Mouse (Mus musculus): ENCODE data around the gene Fam184b. TPM values are rescaled to one million over a fixed set of nuclear protein-coding genes. Genes with fewer than 3 reads are reported as not detected.

Fam184b gene
- total RNA-seq (2021) = 1 to 10 TPM; 6.9 to 8.3 TPM
- long read RNA-seq, experiment 1, full-length matches to known transcripts = 2 of 6 reads
- long read RNA-seq, experiment 1, partial matches to known transcripts = 2 of 6 reads
- long read RNA-seq, experiment 1, other reads (novel, unspliced or antisense) = 2 of 6 reads
- long read RNA-seq, experiment 2, full-length matches to known transcripts = 1 of 6 reads
- long read RNA-seq, experiment 2, partial matches to known transcripts = 1 of 6 reads
- long read RNA-seq, experiment 2, other reads (novel, unspliced or antisense) = 4 of 6 reads

DNA sequence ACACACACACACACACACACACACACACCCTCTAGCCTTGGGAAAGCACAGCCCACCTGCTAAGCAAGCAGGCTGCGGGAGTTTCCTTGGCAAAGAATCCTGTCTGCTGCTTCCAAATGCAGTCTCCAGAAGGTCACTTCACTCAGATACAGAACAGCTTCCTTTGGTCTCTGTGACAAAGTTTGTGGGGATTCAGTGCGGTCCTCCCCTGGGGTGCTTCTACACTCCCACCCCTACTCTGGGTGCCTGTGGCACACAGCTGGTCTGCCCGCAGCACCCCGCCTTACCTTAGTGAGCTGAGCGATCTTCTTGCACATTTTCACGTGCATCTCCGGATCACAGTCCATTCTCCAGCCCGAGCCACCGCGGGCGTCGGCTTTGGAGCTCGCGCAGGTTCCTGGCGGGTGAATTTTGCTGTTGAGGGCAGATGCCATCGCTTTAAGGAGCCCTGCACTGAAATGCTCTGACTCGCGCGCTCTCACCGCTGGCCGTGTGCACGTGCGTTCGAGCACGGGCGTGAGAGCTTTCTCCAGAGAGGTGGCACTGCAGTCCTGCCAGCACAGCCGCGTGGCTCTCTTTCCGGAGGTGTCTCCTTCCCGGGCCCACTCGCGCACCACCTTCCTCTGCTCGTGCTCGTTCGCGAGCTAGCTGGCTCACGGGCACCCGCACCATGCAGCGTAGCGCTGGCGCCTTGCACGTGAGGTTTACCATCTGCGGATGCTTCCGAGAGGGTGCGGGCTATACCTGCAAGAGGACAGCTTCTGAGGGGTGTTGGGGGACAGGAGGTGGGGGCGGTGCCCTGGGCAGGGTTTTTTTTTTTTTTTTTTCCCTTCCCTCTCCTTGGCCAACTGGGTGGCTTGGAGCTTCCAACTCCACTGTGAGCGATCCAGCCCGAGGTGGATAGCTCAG is at the start of gene Fam184b:
Gene Fam184b (minus strand): TSS at position 809 of the 909 bp plus-strand sequence.
- peak within 1 kb of the TSS; percentile 93 for H3K27ac ChIP-seq
- no peak for TF ChIP-seq CTCF (conservative IDR thresholded peaks at IDR 0.05)
- H3K4me3 ChIP-seq = peak within 1 kb of the TSS; percentile 81
- DNase-seq (ENCODE audit: low spot score in 2 of 2) = peak; percentile 72 to 73

DNA sequence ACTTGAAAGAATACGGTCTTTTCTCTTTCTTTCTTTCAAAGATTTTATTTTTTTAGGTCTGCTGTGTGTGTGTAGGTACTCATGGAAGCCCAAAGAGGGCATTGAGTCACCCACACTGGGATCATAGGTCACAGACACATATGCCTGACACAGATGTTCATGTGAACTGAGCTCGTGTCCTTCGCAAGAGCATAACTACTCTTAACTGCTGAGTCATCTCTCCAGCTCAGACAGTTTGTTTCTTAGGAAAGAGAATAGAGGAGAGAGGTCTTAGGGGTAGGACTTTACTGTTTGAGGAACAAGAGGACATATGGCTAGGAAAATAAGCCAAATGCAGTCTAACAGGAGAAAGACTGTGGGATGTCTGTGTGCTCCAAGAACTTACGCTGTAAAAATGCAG is 49.7 kb upstream of the Fam184b start:
- no peak for TF ChIP-seq CTCF (conservative IDR thresholded peaks at IDR 0.05)
- H3K27ac ChIP-seq = no peak overlapping the region
- DNase-seq (ENCODE audit: low spot score in 2 of 2) = no peak
- H3K4me3 ChIP-seq = no peak overlapping the region

DNA sequence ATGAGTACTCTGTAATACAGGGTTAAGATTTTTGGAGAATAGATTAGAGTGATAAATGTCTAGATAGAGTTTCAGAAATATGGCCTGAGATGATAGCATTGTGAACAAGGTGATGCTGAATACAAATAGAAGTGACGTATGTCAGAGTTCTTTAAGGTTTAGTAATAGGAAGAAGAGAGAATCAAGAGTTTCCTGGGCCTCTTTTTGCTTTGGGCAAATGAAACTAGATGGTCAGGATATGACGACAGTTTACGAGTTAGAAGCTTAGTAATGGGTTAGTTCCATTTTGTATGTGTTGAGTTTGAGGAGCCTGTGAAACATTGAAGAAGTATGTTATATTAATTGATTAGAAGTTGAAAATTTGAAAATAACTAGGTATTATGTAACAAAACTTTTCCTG is 46.8 kb upstream of the Fam184b start:
- Histone ChIP-seq H3K27ac (no peak overlapping the region), H3K4me3 (no peak overlapping the region)
- TF ChIP-seq CTCF (conservative IDR thresholded peaks at IDR 0.05) = no peak
- no peak for DNase-seq (ENCODE audit: low spot score in 2 of 2)

DNA sequence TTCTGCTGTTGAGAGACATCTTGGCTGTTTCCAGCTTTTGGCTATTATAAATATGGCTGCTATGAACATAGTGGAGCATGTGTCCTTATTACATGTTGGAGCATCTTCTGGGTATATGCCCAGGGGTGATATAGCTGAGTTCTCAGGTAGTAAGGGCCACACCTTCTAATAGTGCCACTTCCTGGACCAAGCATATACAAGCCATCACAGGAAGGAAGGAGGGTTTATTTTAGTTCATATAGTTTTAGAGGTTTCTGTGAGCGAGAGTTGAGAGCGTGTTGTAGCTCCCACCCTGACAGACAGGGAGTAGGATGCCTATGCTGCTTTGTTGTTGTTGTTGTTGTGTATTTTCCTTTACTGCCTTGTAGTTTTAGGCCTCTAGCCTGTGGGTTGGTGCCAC is 45.8 kb upstream of the Fam184b start:
- no peak for TF ChIP-seq CTCF (conservative IDR thresholded peaks at IDR 0.05)
- DNase-seq (ENCODE audit: low spot score in 2 of 2) = no peak
- Histone ChIP-seq H3K4me3 (no peak overlapping the region), H3K27ac (no peak overlapping the region)

DNA sequence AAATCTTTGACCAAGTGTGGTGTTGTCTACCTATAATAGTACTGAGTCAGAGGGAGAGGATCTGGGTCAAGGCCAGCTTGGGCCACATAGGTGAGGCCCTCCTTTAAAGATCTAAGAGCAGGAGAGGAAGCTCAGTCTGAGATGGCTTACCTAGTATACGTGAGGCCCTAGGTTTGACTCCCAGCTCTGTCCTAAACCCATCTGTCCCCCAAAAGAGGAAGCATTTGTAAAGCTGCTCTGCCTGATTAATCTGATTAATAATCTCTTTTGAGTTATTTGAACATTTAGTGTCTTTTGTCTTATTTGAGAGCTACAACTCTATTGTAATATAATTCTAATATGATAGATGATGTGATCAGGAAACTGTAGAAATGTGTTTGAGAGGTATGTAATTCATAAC is 44.0 kb upstream of the Fam184b start:
- H3K27ac ChIP-seq = no peak overlapping the region
- H3K4me3 ChIP-seq = no peak overlapping the region
- TF ChIP-seq CTCF (conservative IDR thresholded peaks at IDR 0.05) = no peak
- DNase-seq (ENCODE audit: low spot score in 2 of 2) = no peak

DNA sequence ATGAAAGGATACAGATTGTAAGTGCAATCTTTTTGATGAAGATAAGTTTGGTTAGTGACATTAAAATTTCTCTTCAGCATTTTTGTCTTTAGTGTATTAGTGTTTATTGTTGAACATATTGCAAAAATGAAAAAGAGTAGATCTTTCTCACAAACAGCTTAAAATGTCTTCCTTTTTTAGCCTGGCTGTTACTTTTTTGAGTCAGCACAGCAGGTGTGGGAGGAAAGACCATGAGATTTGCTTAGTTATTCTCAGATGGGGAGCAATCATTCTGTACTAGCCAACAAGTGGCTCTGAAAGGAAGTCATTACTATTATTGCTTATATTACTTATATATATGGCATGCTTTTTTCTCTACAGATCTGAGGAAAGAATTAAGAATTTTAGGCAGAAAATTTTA is 40.5 kb upstream of the Fam184b start:
- TF ChIP-seq CTCF (conservative IDR thresholded peaks at IDR 0.05) = no peak
- no peak for DNase-seq (ENCODE audit: low spot score in 2 of 2)
- Histone ChIP-seq H3K4me3 (no peak overlapping the region), H3K27ac (no peak overlapping the region)

DNA sequence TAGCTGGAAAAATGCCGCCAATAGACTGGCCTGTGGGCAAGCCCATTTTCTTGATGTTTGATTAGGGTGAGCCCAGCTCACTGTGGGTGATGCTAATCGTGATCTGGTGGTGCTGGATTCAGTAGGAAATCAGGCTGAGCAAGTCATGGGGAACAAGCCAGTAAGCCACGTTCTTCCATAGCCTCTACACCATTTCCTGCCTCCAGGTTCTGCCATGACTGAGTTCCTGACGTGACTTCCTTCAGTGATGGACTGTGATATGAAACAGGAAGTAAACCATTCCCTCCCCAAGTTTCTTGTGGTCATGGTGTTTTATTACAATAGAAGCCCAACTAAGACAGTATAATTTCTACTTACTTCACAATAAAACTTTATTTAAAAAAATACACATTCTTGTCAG is 38.2 kb upstream of the Fam184b start:
- no peak for DNase-seq (ENCODE audit: low spot score in 2 of 2)
- no peak for TF ChIP-seq CTCF (conservative IDR thresholded peaks at IDR 0.05)
- Histone ChIP-seq H3K4me3 (no peak overlapping the region), H3K27ac (no peak overlapping the region)

DNA sequence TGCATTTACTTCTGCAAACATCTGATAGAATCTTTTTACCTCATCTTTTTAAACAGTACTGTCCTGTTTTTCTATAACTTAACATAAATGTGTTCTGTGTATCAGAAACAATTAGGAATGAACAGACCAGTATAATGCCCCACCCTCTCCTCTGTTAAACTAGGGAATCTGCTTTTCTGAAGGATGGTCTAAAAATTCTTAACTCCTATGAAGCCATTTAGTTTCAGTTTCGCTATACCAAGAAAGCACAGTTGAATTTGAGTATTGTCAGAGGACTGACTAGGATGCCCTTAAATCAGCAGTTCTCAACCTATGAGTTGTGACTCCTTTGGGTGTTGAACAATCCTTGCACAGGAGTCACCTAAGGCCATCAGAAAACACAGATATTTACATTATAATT is 35.6 kb upstream of the Fam184b start:
- DNase-seq (ENCODE audit: low spot score in 2 of 2) = no peak
- H3K27ac ChIP-seq = no peak overlapping the region
- TF ChIP-seq CTCF (conservative IDR thresholded peaks at IDR 0.05) = no peak
- H3K4me3 ChIP-seq = no peak overlapping the region

DNA sequence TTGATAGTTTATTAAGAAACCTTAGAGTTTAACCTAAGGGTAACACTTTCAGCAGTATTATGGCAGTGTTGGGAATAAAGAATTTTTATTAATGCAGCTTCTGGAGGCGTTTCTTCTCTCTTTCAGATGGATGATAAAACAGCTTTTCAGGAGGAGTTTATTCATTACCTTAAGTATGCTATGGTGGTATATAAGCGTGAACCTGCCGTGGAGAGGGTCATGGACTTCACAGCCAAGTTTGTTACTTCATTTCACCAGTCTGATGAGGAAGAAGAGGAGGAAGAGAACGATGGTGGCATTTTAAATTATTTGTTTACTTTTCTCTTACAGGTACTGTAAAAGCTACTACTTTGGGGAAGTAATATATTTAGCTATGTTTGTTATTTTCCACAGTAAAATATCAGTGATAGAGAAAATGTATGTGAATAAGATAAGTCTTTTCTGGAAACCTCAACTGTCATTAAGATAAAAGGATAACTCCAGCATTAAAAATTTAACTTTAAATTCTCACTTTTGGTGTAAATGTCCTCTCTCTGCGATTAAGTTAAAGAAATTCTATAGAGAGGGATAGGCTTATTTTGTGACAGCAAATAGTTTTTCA is 31.6 kb upstream of the Fam184b start:
- no peak for TF ChIP-seq CTCF (conservative IDR thresholded peaks at IDR 0.05)
- no peak for DNase-seq (ENCODE audit: low spot score in 2 of 2)
- no peak overlapping the region for H3K4me3 ChIP-seq
- no peak overlapping the region for H3K27ac ChIP-seq

DNA sequence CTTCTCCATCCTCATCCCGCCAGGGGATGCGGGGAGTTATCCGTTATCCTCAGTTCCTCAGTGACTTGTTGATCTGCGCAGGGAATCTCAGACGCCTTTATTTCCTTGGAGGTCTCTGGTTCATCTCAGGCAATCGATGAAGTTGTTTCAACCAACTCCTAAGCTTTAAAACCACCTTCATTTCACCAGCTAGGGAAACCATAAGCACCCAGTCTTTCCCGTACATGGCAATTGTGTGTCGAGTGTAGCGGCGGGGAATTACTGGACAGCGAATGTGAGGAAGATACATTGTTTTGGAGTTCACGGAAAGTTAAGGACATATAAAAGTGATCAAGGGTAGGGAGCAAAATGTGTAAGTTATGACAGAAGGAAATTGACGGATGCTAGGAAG is 30.9 kb upstream of the Fam184b start:
- Histone ChIP-seq H3K27ac (0 out of 2 replicates have a peak overlapping the region, but pooled peaks have one; percentile 28), H3K4me3 (peak overlapping the region; percentile 79)
- TF ChIP-seq CTCF (conservative IDR thresholded peaks at IDR 0.05) = no peak
- no peak for DNase-seq (ENCODE audit: low spot score in 2 of 2)

DNA sequence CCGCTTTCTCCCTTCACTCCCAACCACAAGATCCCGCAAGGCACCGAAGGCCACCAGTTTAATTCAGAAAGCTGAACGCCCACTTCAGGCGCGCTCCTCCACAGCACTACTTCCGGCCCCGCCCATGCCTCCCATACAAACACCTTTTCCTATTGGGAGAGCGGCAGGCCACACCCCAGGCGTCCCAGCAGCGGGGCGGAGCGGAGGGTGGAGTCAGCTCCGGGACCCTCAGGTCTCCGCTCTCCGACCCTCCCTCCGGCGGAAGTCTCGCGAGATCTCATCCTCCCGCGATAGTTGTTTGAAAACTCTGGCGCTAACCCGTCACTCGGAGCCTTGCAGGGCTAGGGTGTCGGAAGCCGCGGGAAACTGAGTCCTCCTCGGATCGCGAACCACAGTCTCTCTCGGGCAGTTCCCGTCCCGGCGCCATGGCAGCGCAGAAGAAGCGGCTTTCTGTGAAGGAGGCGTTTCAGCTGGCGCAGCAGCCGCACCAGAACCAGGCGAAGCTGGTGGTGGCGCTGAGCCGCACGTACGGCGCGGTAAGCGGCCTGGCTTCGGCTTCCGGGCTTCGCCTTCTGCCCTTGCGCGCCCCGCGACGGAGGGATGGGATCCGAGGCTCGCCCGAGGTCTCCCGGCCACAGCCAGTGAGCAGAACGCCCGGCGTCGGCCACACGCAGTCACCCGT is 30.3 kb upstream of the Fam184b start, which contains the start of gene Ncapg:
Gene Ncapg (plus strand): TSS at position 322 of the 682 bp plus-strand sequence.
- Histone ChIP-seq H3K4me3 (peak within 1 kb of the TSS; percentile 79), H3K27ac (peak within 1 kb of the TSS; percentile 89)
- TF ChIP-seq CTCF (conservative IDR thresholded peaks at IDR 0.05) = no peak; the same call in 1 of the 2 replicates
- peak; percentile 99 to 100 for DNase-seq (ENCODE audit: low spot score in 2 of 2)

DNA sequence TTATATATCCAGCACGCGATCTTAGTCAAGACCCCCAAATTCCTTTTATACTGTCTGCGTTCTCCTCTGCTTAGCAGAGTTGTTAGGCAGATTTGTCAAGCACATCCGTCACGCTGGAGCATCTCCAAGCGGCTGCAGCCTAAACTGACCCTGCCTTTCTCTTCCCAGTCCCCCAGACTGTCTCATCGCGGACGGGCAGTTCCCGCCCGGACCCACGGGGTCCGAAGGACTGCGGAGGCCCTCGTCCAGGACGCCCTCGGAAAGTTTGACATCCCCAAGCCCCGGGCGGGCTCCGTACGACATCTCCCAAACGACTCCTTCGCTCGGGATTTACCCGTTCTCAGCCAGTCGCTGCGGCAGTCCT is 29.8 kb upstream of the Fam184b start:
- DNase-seq (ENCODE audit: low spot score in 2 of 2) = peak in 1 of 2 experiments; percentile 3

More for the DNA sequence above, 29.8 kb upstream of the Fam184b start:
- TF ChIP-seq CTCF (conservative IDR thresholded peaks at IDR 0.05) = no peak
- Histone ChIP-seq H3K27ac (peak overlapping the region; percentile 89), H3K4me3 (peak overlapping the region; percentile 79)

All from layer of hippocampus, adult 2 months (tissue).